ENCODE assay signal across 8 mouse cellular contexts in genomic region chr13:98317246-98317677, GRCm38 (mm10). TPM values are rescaled to one million over a fixed set of nuclear protein-coding genes. Genes with fewer than 3 reads are reported as not detected.
DNase-seq lines count a peak whose midpoint lies in the region; ATAC-seq and TF ChIP-seq lines count a peak whose summit lies in the region.

No protein-coding gene starts in this region.

- H3K9ac ChIP-seq in liver, embryonic 12.5 days, result peak overlapping the region; percentile 99
- H3K9ac ChIP-seq in stomach, postnatal 0 days (ENCODE audit: low read length), result peak overlapping the region; percentile 98

- H3K79me3 ChIP-seq in C2C12 (ENCODE audit: low read depth), result peaks cover 44% of the 10 kb centered on the region

- TF ChIP-seq EP300 in stomach, postnatal 0 days (optimal IDR thresholded peaks at IDR 0.05), result no peak

- peak overlapping the region; percentile 97 for H3ac ChIP-seq in C2C12 (ENCODE audit: control insufficient read depth, insufficient read length, low read depth)

- no peak for DNase-seq in gastrocnemius, adult 2 months
- DNase-seq in gastrocnemius, adult 8-10 months (ENCODE audit: low spot score in 2 of 2), result no peak
- no peak for DNase-seq in stomach, postnatal 0 days (ENCODE audit: low spot score)
- no peak for DNase-seq in left cerebral cortex, adult 9 months (ENCODE audit: low spot score in 2 of 2)
- no peak for DNase-seq in ovary, postnatal 10 days (ENCODE audit: low spot score)

- peaks cover 38% of the 10 kb centered on the region for H3K36me3 ChIP-seq in C2C12 (ENCODE audit: control insufficient read depth, insufficient read depth)
- peaks cover 27% of the 10 kb centered on the region for H3K36me3 ChIP-seq in liver, embryonic 12.5 days
- no peaks in the 10 kb centered on the region; the same call in 1 of the 2 replicates for H3K36me3 ChIP-seq in stomach, postnatal 0 days (ENCODE audit: control insufficient read depth, insufficient read depth, low read length)

- peak overlapping the region; percentile 81 for H3K4me2 ChIP-seq in liver, embryonic 12.5 days
- H3K4me2 ChIP-seq in stomach, postnatal 0 days (replicated peaks; ENCODE audit: low read depth), result peak overlapping the region; percentile 73

- peaks cover 24% of the 10 kb centered on the region for H3K4me1 ChIP-seq in liver, embryonic 12.5 days
- H3K4me1 ChIP-seq in stomach, postnatal 0 days (replicated peaks; ENCODE audit: control insufficient read depth, insufficient read depth), result no peaks in the 10 kb centered on the region; the same call in 1 of the 2 replicates

- ATAC-seq in erythroid progenitor cell, adult 5-6 weeks (replicated peaks; ENCODE audit: low FRiP score, poor library complexity, severe bottlenecking), result peak; percentile 62
- ATAC-seq in liver, embryonic 12.5 days, result peak; percentile 40
- ATAC-seq in stomach, postnatal 0 days (ENCODE audit: low FRiP score, low TSS enrichment), result no peak

- no peak for TF ChIP-seq CTCF in gastrocnemius, adult 2 months (IDR thresholded peaks at IDR 0.05)
- no peak for TF ChIP-seq CTCF in C2C12 (IDR thresholded peaks at IDR 0.05; ENCODE audit: control insufficient read depth, insufficient read depth, insufficient read length)
- TF ChIP-seq CTCF in stomach, postnatal 0 days (IDR thresholded peaks at IDR 0.05; ENCODE audit: low read depth), result peak; percentile 61; the same call in 1 of the 2 replicates

- H3K4me3 ChIP-seq in gastrocnemius, adult 2 months, result peak overlapping the region; percentile 96
- H3K4me3 ChIP-seq in C2C12 (ENCODE audit: insufficient read depth, poor library complexity, severe bottlenecking), result peak overlapping the region; percentile 92
- peak overlapping the region; percentile 100 for H3K4me3 ChIP-seq in liver, embryonic 12.5 days
- H3K4me3 ChIP-seq in stomach, postnatal 0 days (ENCODE audit: low read depth, low read length), result peak overlapping the region; percentile 96

- no peaks in the 10 kb centered on the region for H3K9me3 ChIP-seq in liver, embryonic 12.5 days (replicated peaks)
- H3K9me3 ChIP-seq in stomach, postnatal 0 days (ENCODE audit: control insufficient read depth, low read length), result no peaks in the 10 kb centered on the region

- H3K27ac ChIP-seq in gastrocnemius, adult 2 months, result peak overlapping the region; percentile 94
- H3K27ac ChIP-seq in liver, embryonic 12.5 days, result peak overlapping the region; percentile 91
- peak overlapping the region; percentile 96 for H3K27ac ChIP-seq in stomach, postnatal 0 days (replicated peaks)

- peaks cover 49% of the 10 kb centered on the region for H3K79me2 ChIP-seq in C2C12 (ENCODE audit: control insufficient read depth, insufficient read depth)

- intact Hi-C loops in gastrocnemius, adult 2 months (cut with DNase I), result loop anchor here (2.0 kb wide), 1 partner anchor 54 kb away; the partner anchor contains the start of genes Ankra2 and Utp15

- 1% methylated on average over 16 of the region's 16 CpGs for WGBS in liver, embryonic 12.5 days (ENCODE audit: insufficient replicate concordance)
- 1% methylated on average over 16 of the region's 16 CpGs for WGBS in stomach, postnatal 0 days

- no peaks in the 10 kb centered on the region for H3K27me3 ChIP-seq in C2C12 (ENCODE audit: control insufficient read depth, insufficient read depth, insufficient read length)
- H3K27me3 ChIP-seq in liver, embryonic 12.5 days (replicated peaks), result no peaks in the 10 kb centered on the region
- H3K27me3 ChIP-seq in stomach, postnatal 0 days (ENCODE audit: control insufficient read depth, insufficient read depth, low read length), result no peaks in the 10 kb centered on the region

TF ChIP-seq in C2C12, 6 proteins besides CTCF, POLR2A, EP300 and RAD21:
- TF ChIP-seq MAX (IDR thresholded peaks at IDR 0.05) (no peak), USF1 (IDR thresholded peaks at IDR 0.05; ENCODE audit: low read depth) (no peak), MYOG (IDR thresholded peaks at IDR 0.05; ENCODE audit: control insufficient read depth, extremely low read depth, insufficient read length) (no peak), MYOD1 (IDR thresholded peaks at IDR 0.05; ENCODE audit: control insufficient read depth, insufficient read length, low read depth) (no peak), FOSL1 (IDR thresholded peaks at IDR 0.05; ENCODE audit: insufficient read depth, low read length, poor library complexity, severe bottlenecking) (no peak), CEBPB (IDR thresholded peaks at IDR 0.05; ENCODE audit: low read depth) (no peak)

RNA-seq across cellular contexts. Expression of gene Btf3, which starts 0.5 kb away (rescaled TPM):
- total RNA-seq in gastrocnemius, adult 2 months (2021), result 100 to 1,000 TPM; 221 to 236 TPM
- total RNA-seq in gastrocnemius, adult 8-10 months (2022), result 100 to 1,000 TPM; 208 to 239 (median 210) TPM
- 1,114 TPM for polyA plus RNA-seq in C2C12 (2012; fragmentation: generic; extraction: Trizol)
- total RNA-seq in erythroid progenitor cell, adult 5-6 weeks (2015; ENCODE audit: low replicate concordance), result 342 and 418 TPM in 2 replicates
- total RNA-seq in erythroid progenitor cell, adult 5-6 weeks (2017; ENCODE audit: low replicate concordance), result 341 and 451 TPM in 2 replicates
- 552 and 568 TPM in 2 replicates for polyA plus RNA-seq in liver, embryonic 12.5 days (2016; fragmentation: Nextera tagmentation; extraction: Ambion mirVana)
- 559 TPM in 2 replicates for polyA plus RNA-seq in stomach, postnatal 0 days (2015; fragmentation: Nextera tagmentation; extraction: Ambion mirVana)

RNA-seq across cellular contexts. Expression of gene Foxd1, which starts 36.8 kb away (rescaled TPM):
- total RNA-seq in gastrocnemius, adult 2 months (2021), result under 1 TPM in 1 of 2 experiments, not detected in 1; 0.05 TPM
- under 1 TPM in 1 of 4 experiments, not detected in 3; 0.11 TPM for total RNA-seq in gastrocnemius, adult 8-10 months (2022)
- 0.14 TPM for polyA plus RNA-seq in C2C12 (2012; fragmentation: generic; extraction: Trizol)
- total RNA-seq in erythroid progenitor cell, adult 5-6 weeks (2015; ENCODE audit: low replicate concordance), result not detected in 2 replicates
- total RNA-seq in erythroid progenitor cell, adult 5-6 weeks (2017; ENCODE audit: low replicate concordance), result not detected in 2 replicates
- polyA plus RNA-seq in liver, embryonic 12.5 days (2016; fragmentation: Nextera tagmentation; extraction: Ambion mirVana), result not detected in 2 replicates
- polyA plus RNA-seq in stomach, postnatal 0 days (2015; fragmentation: Nextera tagmentation; extraction: Ambion mirVana), result not detected in 2 replicates

RNA-seq across cellular contexts. Expression of gene Gm21976, which starts 37.6 kb away (rescaled TPM):
- total RNA-seq in gastrocnemius, adult 2 months (2021), result not detected
- not detected for total RNA-seq in gastrocnemius, adult 8-10 months (2022)
- not detected for polyA plus RNA-seq in C2C12 (2012; fragmentation: generic; extraction: Trizol)
- not detected in 2 replicates for total RNA-seq in erythroid progenitor cell, adult 5-6 weeks (2015; ENCODE audit: low replicate concordance)
- total RNA-seq in erythroid progenitor cell, adult 5-6 weeks (2017; ENCODE audit: low replicate concordance), result not detected in 2 replicates
- polyA plus RNA-seq in liver, embryonic 12.5 days (2016; fragmentation: Nextera tagmentation; extraction: Ambion mirVana), result not detected in 2 replicates
- not detected in 2 replicates for polyA plus RNA-seq in stomach, postnatal 0 days (2015; fragmentation: Nextera tagmentation; extraction: Ambion mirVana)

RNA-seq across cellular contexts. Expression of gene Ankra2, which starts 54.4 kb away (rescaled TPM):
- total RNA-seq in gastrocnemius, adult 2 months (2021), result 10 to 100 TPM; 14.1 to 17.0 TPM
- total RNA-seq in gastrocnemius, adult 8-10 months (2022), result 10 to 100 TPM; 13.5 to 18.7 (median 16.3) TPM
- polyA plus RNA-seq in C2C12 (2012; fragmentation: generic; extraction: Trizol), result 4.7 TPM
- 10.5 and 13.4 TPM in 2 replicates for total RNA-seq in erythroid progenitor cell, adult 5-6 weeks (2015; ENCODE audit: low replicate concordance)
- 9.2 and 15.7 TPM in 2 replicates for total RNA-seq in erythroid progenitor cell, adult 5-6 weeks (2017; ENCODE audit: low replicate concordance)
- 11.6 and 11.7 TPM in 2 replicates for polyA plus RNA-seq in liver, embryonic 12.5 days (2016; fragmentation: Nextera tagmentation; extraction: Ambion mirVana)
- polyA plus RNA-seq in stomach, postnatal 0 days (2015; fragmentation: Nextera tagmentation; extraction: Ambion mirVana), result 20.5 and 20.6 TPM in 2 replicates

RNA-seq across cellular contexts. Expression of gene Utp15, which starts 54.4 kb away (rescaled TPM):
- total RNA-seq in gastrocnemius, adult 2 months (2021), result 1 to 10 TPM; 4.0 to 5.4 TPM
- 1 to 10 TPM; 3.0 to 4.7 (median 3.8) TPM for total RNA-seq in gastrocnemius, adult 8-10 months (2022)
- polyA plus RNA-seq in C2C12 (2012; fragmentation: generic; extraction: Trizol), result 13.7 TPM
- 5.8 and 6.3 TPM in 2 replicates for total RNA-seq in erythroid progenitor cell, adult 5-6 weeks (2015; ENCODE audit: low replicate concordance)
- total RNA-seq in erythroid progenitor cell, adult 5-6 weeks (2017; ENCODE audit: low replicate concordance), result 4.5 and 4.7 TPM in 2 replicates
- polyA plus RNA-seq in liver, embryonic 12.5 days (2016; fragmentation: Nextera tagmentation; extraction: Ambion mirVana), result 26.9 and 28.4 TPM in 2 replicates
- 9.5 and 9.6 TPM in 2 replicates for polyA plus RNA-seq in stomach, postnatal 0 days (2015; fragmentation: Nextera tagmentation; extraction: Ambion mirVana)
